Mouse (Mus musculus): ENCODE data around the gene Fbxo2. TPM values are rescaled to one million over a fixed set of nuclear protein-coding genes. Genes with fewer than 3 reads are reported as not detected.

Fbxo2 gene
- polyA plus RNA-seq, 1 experiment = 5.1 TPM

GRCm38 (mm10) chr4:148128241-148128640 is 32.2 kb upstream of the Fbxo2 start:
- TF ChIP-seq POLR2A (IDR thresholded peaks at IDR 0.05; ENCODE audit: borderline replicate concordance, extremely low read depth, insufficient read depth, insufficient read length, poor library complexity, severe bottlenecking) (no peak), CTCF (IDR thresholded peaks at IDR 0.05; ENCODE audit: borderline replicate concordance, extremely low read depth, insufficient read depth, insufficient read length) (no peak)
- no peak for DNase-seq (ENCODE audit: low read depth)

- TF ChIP-seq POLR2A (IDR thresholded peaks at IDR 0.05; ENCODE audit: borderline replicate concordance, extremely low read depth, insufficient read depth, insufficient read length, poor library complexity, severe bottlenecking) = no peak
- TF ChIP-seq CTCF (IDR thresholded peaks at IDR 0.05; ENCODE audit: borderline replicate concordance, extremely low read depth, insufficient read depth, insufficient read length) = no peak
- DNase-seq (ENCODE audit: low read depth) = no peak
Observed at GRCm38 (mm10) chr4:148128672-148129071, 31.7 kb upstream of the Fbxo2 start.

- no peak for DNase-seq (ENCODE audit: low read depth)
- TF ChIP-seq CTCF (IDR thresholded peaks at IDR 0.05; ENCODE audit: borderline replicate concordance, extremely low read depth, insufficient read depth, insufficient read length) = no peak
- TF ChIP-seq POLR2A (IDR thresholded peaks at IDR 0.05; ENCODE audit: borderline replicate concordance, extremely low read depth, insufficient read depth, insufficient read length, poor library complexity, severe bottlenecking) = no peak
Observed at GRCm38 (mm10) chr4:148130133-148130532, 30.3 kb upstream of the Fbxo2 start, which contains the start of gene Mad2l2. Gene Mad2l2, plus strand, starts transcription at chr4:148130384.

- TF ChIP-seq POLR2A (IDR thresholded peaks at IDR 0.05; ENCODE audit: borderline replicate concordance, extremely low read depth, insufficient read depth, insufficient read length, poor library complexity, severe bottlenecking) = peak; percentile 90
- TF ChIP-seq CTCF (IDR thresholded peaks at IDR 0.05; ENCODE audit: borderline replicate concordance, extremely low read depth, insufficient read depth, insufficient read length) = no peak
- DNase-seq (ENCODE audit: low read depth) = peak; percentile 93
Observed at GRCm38 (mm10) chr4:148130561-148131413, 29.6 kb upstream of the Fbxo2 start, which contains the start of gene Draxin. Gene Draxin, minus strand, starts transcription at chr4:148130698.

- no peak for TF ChIP-seq CTCF (IDR thresholded peaks at IDR 0.05; ENCODE audit: borderline replicate concordance, extremely low read depth, insufficient read depth, insufficient read length)
- no peak for TF ChIP-seq POLR2A (IDR thresholded peaks at IDR 0.05; ENCODE audit: borderline replicate concordance, extremely low read depth, insufficient read depth, insufficient read length, poor library complexity, severe bottlenecking)
- peak; percentile 78 for DNase-seq (ENCODE audit: low read depth)
Observed at GRCm38 (mm10) chr4:148131497-148132081, 28.8 kb upstream of the Fbxo2 start.

- no peak for TF ChIP-seq CTCF (IDR thresholded peaks at IDR 0.05; ENCODE audit: borderline replicate concordance, extremely low read depth, insufficient read depth, insufficient read length)
- no peak for TF ChIP-seq POLR2A (IDR thresholded peaks at IDR 0.05; ENCODE audit: borderline replicate concordance, extremely low read depth, insufficient read depth, insufficient read length, poor library complexity, severe bottlenecking)
- no peak for DNase-seq (ENCODE audit: low read depth)
Observed at GRCm38 (mm10) chr4:148134988-148135387, 25.4 kb upstream of the Fbxo2 start.

- DNase-seq (ENCODE audit: low read depth) = no peak
- no peak for TF ChIP-seq CTCF (IDR thresholded peaks at IDR 0.05; ENCODE audit: borderline replicate concordance, extremely low read depth, insufficient read depth, insufficient read length)
- TF ChIP-seq POLR2A (IDR thresholded peaks at IDR 0.05; ENCODE audit: borderline replicate concordance, extremely low read depth, insufficient read depth, insufficient read length, poor library complexity, severe bottlenecking) = no peak
Observed at GRCm38 (mm10) chr4:148137503-148137902, 22.9 kb upstream of the Fbxo2 start.

GRCm38 (mm10) chr4:148139767-148140097 is 20.7 kb upstream of the Fbxo2 start:
- no peak for DNase-seq (ENCODE audit: low read depth)
- no peak for TF ChIP-seq POLR2A (IDR thresholded peaks at IDR 0.05; ENCODE audit: borderline replicate concordance, extremely low read depth, insufficient read depth, insufficient read length, poor library complexity, severe bottlenecking)
- TF ChIP-seq CTCF (IDR thresholded peaks at IDR 0.05; ENCODE audit: borderline replicate concordance, extremely low read depth, insufficient read depth, insufficient read length) = no peak

- TF ChIP-seq POLR2A (IDR thresholded peaks at IDR 0.05; ENCODE audit: borderline replicate concordance, extremely low read depth, insufficient read depth, insufficient read length, poor library complexity, severe bottlenecking) (peak; percentile 51; the same call in 1 of the 2 replicates), CTCF (IDR thresholded peaks at IDR 0.05; ENCODE audit: borderline replicate concordance, extremely low read depth, insufficient read depth, insufficient read length) (peak; percentile 65)
- peak; percentile 96 for DNase-seq (ENCODE audit: low read depth)
Observed at GRCm38 (mm10) chr4:148140098-148141011, 20.1 kb upstream of the Fbxo2 start.

GRCm38 (mm10) chr4:148143721-148144120 is 16.7 kb upstream of the Fbxo2 start:
- no peak for DNase-seq (ENCODE audit: low read depth)
- TF ChIP-seq CTCF (IDR thresholded peaks at IDR 0.05; ENCODE audit: borderline replicate concordance, extremely low read depth, insufficient read depth, insufficient read length) = no peak
- no peak for TF ChIP-seq POLR2A (IDR thresholded peaks at IDR 0.05; ENCODE audit: borderline replicate concordance, extremely low read depth, insufficient read depth, insufficient read length, poor library complexity, severe bottlenecking)

GRCm38 (mm10) chr4:148147714-148148113 is 12.7 kb upstream of the Fbxo2 start:
- TF ChIP-seq POLR2A (IDR thresholded peaks at IDR 0.05; ENCODE audit: borderline replicate concordance, extremely low read depth, insufficient read depth, insufficient read length, poor library complexity, severe bottlenecking) = no peak
- TF ChIP-seq CTCF (IDR thresholded peaks at IDR 0.05; ENCODE audit: borderline replicate concordance, extremely low read depth, insufficient read depth, insufficient read length) = no peak
- no peak for DNase-seq (ENCODE audit: low read depth)

Measured in brain, embryonic 14.5 days (tissue).